Mouse (Mus musculus) testis, adult 2 months (tissue): ENCODE data around the gene Zkscan14.

Experiments
- CTCF ChIP-seq: fragments of 200-500 bp; IDR thresholded peaks from 2 replicates; pipeline ENCODE4 v1.5.1; 2012; ENCODE audit warnings: low read depth, mild to moderate bottlenecking, inconsistent platforms, low read length, moderate library complexity; ENCODE audit not compliant: control insufficient read depth, insufficient read depth, insufficient replicate concordance
- POLR2A ChIP-seq: fragments of 200-500 bp; IDR thresholded peaks from 2 replicates; pipeline ENCODE4 v1.6.1; 2012; ENCODE audit warnings: low read depth, mild to moderate bottlenecking, inconsistent platforms, low read length, moderate library complexity; ENCODE audit not compliant: control insufficient read depth

DNA sequence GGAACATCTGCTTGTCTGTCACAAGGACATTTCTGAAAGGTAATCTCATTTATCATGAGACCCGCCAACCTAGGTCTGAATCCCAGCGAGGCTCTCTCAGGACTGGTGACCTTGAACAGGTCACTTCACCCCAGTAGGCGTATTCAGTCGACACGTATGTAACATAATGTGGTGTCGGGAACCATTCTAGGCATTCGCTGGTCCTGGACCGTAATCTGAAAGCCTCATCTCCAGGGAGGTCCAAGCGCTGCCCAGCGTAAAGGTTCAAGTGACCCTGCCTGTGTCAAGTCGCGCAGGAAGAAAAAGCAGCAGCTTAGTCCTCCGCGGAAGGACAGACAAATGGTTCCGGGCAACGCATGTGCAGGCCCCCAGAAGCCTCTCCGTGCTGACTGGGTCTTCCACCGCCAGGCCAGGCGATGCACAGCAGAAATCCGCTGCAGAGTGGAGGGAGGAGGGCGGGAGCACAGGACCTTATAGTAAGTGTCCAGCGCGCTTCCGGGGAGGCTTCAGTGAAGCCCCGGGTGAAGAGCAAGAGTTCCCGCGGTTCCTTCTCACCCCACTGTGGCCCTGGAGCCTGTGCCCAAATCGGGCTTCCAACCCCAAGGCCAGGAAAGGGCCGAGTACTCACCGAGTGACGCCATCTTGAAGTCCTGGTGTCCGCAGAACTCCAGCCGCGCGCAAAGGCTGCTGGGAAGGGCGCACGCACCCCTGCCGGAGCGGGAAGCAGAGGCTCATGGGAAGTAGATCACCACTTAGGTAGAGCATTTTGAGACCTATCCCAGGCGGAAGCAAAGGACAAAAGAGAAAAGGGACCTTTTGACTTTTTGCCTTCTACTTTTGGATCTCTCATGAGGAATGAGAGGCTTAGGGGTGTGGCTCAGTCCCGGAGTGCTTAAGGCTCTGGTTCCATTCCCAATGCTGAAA is 10.5 kb downstream of the Zkscan14 start:
- TF ChIP-seq CTCF (no peak), POLR2A (peak; percentile 81)
